Mouse (Mus musculus) T-cell, adult 2 months (primary cell): ENCODE data around the gene Zfp146.
"Not testable (repeated sequence)": the region's sequence is repeated elsewhere in the genome, so short reads cannot be mapped to it uniquely, and the experiment has no call there.

Experiments
- DNase-seq: peaks from one replicate; pipeline ENCODE4 v3.0.0; 2022; ENCODE audit warnings: low spot score

Zfp146 gene

GRCm38 (mm10) chr7:30189116-30189491, 19.6 kb upstream of the Zfp146 start:
- DNase-seq = no peak

- no peak for DNase-seq
Measured at GRCm38 (mm10) chr7:30188344-30189115, 19.0 kb upstream of the Zfp146 start.

GRCm38 (mm10) chr7:30184641-30185348, 15.2 kb upstream of the Zfp146 start:
- DNase-seq = no peak

GRCm38 (mm10) chr7:30183879-30184289, 14.3 kb upstream of the Zfp146 start, which contains the start of gene Cox7a1:
TSS of gene Cox7a1 (plus strand) at chr7:30184144.
- DNase-seq = peak; percentile 73

- not testable (repeated sequence) for DNase-seq
Measured at GRCm38 (mm10) chr7:30183189-30183588, 13.6 kb upstream of the Zfp146 start.

- not testable (repeated sequence) for DNase-seq
Measured at GRCm38 (mm10) chr7:30181929-30182328, 12.4 kb upstream of the Zfp146 start.

GRCm38 (mm10) chr7:30181308-30181707, 11.8 kb upstream of the Zfp146 start:
- DNase-seq = peak; percentile 75

- DNase-seq = no peak
Measured at GRCm38 (mm10) chr7:30178256-30178655, 8.7 kb upstream of the Zfp146 start.

- DNase-seq = no peak
Measured at GRCm38 (mm10) chr7:30176474-30176873, 6.9 kb upstream of the Zfp146 start.

- no peak for DNase-seq
Measured at GRCm38 (mm10) chr7:30170283-30170951, 867 bp upstream of the Zfp146 start.

- no peak for DNase-seq
Measured at GRCm38 (mm10) chr7:30168914-30169582, 502 bp downstream of the Zfp146 start.

- no peak for DNase-seq
Measured at GRCm38 (mm10) chr7:30164745-30165144, 4.8 kb downstream of the Zfp146 start.

GRCm38 (mm10) chr7:30163113-30163512, 6.4 kb downstream of the Zfp146 start:
- no peak for DNase-seq

GRCm38 (mm10) chr7:30155507-30155906, 14.0 kb downstream of the Zfp146 start:
- no peak for DNase-seq

GRCm38 (mm10) chr7:30154040-30154439, 15.5 kb downstream of the Zfp146 start:
- no peak for DNase-seq

GRCm38 (mm10) chr7:30147011-30147410, 22.5 kb downstream of the Zfp146 start:
- DNase-seq = no peak

- DNase-seq = no peak
Measured at GRCm38 (mm10) chr7:30143555-30144209, 25.9 kb downstream of the Zfp146 start.

- no peak for DNase-seq
Measured at GRCm38 (mm10) chr7:30143170-30143554, 26.4 kb downstream of the Zfp146 start.

GRCm38 (mm10) chr7:30136826-30137225, 32.7 kb downstream of the Zfp146 start:
- DNase-seq = no peak

GRCm38 (mm10) chr7:30132396-30132795, 37.2 kb downstream of the Zfp146 start:
- DNase-seq = no peak

GRCm38 (mm10) chr7:30129900-30130299, 39.6 kb downstream of the Zfp146 start:
- DNase-seq = no peak

GRCm38 (mm10) chr7:30122188-30122530, 47.4 kb downstream of the Zfp146 start:
- DNase-seq = no peak
